Mouse (Mus musculus) cerebellum, adult 11-12 months (tissue): ENCODE measurements at regions not wholly inside any gene's neighbourhood (a gene's known extent, or its start where the extent isn't known, plus 50 kb on each side); places are given as distances from the start of the nearest gene placed in this dataset.

ENCODE experiments used
- DNase-seq: peaks from one replicate; pipeline ENCODE4 v3.0.0; 2022

DNA sequence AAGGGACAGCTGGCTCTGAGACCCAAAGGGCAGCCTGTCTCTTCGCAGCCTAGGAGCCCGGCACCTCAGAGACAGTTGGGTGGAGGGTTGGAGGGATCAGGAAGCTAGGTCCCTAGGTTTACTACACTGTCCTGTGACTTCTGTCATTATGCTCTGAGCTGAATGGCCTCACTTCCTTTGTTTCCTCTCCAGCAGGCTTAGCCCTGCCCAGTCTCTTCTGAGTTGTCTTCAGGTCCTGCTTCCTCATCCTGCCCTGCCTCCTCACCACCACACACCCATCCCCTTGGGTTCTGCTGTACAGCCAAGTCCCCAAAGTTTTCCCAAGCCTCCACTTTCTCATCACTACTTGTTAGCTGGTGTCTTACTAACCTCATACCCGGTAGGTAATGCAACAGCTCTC is 122.7 kb upstream of the Ccdc122 start:
- DNase-seq, result no peak

DNA sequence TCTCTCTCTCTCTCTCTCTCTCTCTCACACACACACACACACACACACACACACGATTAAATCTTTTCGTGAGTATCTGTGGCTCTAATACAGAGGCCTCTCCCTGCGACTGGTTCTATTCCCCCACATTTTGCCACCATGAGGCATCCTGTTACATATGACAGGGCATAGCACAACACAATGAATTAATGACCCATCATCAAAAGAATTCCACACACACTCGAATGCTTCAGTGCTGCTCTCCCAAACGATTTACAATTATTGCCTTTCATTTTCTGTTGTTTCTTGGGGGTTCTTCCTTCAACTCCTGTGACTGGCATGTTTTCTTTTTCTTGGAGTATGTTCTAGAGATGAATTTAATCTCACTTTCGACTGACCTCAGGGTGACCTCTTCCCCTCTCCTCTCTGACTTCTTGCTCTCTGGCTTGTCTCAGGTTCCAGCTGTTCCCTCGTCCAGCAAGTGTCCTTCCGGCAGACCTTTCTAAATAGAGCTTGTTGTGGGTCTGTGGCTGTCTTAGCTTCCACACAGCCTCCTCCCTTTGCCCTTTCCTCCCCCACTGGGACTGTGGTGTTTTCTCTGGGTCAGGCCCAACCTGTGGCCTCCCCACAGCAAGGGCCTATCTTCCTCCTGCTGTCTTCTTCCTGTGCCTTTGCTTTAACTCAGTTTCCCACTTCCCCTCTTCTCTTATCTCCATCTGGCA is 124.1 kb upstream of the Ccdc122 start:
- no peak for DNase-seq

DNA sequence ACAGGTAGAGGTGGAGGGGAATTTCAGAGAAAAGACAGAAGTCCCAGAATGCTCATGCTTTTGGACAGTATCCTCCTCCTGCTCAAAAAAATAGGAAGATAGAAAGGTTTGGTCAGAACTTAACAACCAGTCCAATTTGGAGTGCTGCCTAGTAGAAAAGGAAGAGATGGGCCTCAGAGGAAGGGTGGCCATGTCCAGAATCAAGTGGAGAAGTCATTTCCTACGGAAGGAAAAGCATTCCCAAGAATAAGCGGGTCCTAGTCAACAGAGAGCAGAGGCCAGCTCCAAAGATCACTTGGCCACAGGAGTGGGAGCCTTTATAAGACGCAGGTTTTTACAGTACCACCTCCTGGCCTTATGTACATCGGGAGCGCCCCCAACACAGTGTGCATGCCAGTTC is 125.3 kb upstream of the Ccdc122 start:
- no peak for DNase-seq

DNA sequence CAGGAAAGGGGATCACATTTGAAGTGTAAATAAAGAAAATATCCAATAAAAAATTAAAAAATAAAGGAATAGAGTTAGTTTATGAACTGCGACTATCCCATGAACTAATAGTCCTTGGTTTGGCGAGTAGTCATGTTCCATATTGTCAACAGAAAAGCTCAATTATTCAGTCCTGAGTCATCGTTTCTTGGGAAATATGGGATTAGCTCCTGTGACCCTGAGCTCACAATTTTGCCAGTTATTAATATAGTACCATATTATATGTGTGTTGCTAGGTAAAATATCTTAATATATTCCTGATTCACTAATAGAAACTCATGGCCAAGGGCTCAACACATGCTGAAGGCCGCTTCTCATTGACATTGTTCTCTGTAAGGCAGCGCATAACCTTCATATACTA is 126.4 kb upstream of the Ccdc122 start:
- DNase-seq, result no peak

DNA sequence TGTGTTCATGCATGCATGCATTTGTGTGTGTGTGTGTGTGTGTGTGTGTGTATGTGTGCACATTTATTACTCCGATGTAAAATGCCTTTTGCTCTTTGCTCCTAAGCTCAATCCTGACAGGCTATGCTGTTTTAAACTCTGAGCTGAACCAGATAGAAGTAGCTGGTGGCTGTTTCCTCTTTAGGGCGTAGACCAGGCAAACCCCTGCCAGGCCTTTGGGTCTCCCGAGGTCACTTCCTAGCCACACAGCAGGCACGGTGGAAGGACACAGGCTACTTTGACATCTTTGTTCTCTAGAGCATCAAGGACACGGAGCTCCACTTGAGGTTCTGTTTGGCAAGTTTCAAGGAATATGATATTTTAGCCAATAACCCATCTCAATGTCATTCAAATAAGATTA is 128.6 kb upstream of the Ccdc122 start:
- DNase-seq, result no peak

DNA sequence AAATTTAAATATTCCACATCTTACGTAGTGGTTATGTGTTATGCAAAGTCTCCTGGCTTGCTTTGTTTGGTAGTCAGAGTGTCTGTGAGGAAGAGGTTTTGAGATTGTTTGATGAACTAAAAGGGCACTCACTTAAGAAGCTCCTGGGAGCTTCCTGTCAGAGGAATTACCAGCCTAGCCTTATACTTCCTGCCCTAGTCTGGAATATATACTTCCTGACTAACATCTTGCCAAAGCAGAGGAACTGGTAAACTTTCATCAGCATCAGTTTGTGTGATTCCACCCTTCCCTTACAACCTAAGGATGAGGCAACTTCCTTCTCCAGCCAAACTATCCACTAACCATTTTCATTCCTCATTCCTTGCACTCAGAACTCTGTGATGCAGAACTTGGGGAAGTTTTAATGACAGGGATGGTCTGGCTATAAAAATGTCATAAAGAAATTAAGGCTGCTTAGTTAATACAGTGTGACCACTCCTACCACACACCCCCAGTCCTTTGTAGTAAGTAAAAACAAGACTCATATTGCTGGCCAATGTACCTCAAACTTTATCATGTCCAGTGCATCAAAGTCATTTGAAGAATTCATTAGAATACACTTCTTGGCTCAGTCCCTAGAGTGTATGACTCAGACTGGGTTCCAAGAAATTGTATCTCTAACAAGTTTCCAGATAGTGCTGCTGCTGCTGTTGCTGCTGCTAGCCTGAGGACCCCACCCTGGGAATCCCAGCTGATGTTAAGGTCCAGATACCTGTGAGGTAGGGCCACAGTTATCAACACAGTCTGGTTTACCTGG is 133.4 kb upstream of the Ccdc122 start:
- DNase-seq, result no peak

DNA sequence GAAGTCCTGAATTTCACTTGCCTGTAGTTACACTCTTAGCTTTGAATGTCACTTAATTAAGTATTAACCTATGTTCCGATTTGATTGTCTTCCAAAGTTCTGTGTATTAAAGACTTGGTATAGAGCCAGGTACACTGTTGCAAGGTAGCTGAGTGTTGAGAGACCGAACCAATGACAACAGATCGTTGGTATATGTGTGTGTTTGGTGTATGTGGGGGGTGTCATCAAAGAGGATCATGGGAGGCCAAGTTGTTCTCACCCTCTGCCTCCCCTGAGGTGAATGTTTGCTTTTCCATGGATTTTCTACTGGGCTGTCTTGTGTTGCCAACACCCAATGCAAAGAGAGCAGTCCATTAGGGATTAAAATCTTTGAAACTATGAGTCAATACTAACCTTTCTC is 135.1 kb upstream of the Ccdc122 start:
- no peak for DNase-seq

DNA sequence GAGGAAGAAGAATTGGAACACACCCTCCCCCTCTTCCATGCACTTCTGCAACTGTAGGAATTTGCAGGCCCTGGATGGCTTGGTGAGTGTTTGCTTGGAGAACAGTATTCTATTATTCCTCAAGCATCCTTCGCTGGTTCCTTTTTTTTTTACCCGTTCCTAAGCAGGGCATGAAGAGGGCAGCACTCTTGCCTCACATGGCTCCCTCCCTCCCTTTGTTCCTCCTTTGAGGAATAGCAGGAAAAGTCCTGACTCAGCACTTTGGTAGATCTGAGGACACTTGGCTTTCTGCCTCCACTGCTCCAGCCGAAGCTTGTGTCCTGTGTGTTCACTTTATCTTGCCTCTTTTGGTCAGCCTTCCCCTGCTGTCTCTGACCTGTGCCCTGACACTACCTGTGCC is 137.2 kb upstream of the Ccdc122 start:
- DNase-seq, result no peak

DNA sequence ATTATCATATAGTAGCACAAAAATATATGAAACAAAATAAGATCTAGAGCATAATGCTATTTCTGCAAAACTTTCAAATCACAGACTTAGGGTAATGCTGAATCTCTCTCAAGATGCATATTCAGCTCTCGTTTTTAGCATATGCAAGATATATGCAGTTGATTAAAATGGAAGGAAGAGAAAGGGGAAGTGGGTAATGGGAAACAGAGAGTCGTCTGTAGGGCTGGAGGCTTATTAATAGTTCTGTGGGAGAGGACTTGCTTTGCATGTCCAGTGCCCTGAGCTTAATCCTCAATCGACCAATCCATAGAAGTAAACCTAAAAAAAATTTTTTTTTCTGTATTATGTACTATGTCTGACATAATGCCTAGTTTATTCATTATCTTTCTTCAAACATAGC is 148.9 kb upstream of the Ccdc122 start:
- no peak for DNase-seq

DNA sequence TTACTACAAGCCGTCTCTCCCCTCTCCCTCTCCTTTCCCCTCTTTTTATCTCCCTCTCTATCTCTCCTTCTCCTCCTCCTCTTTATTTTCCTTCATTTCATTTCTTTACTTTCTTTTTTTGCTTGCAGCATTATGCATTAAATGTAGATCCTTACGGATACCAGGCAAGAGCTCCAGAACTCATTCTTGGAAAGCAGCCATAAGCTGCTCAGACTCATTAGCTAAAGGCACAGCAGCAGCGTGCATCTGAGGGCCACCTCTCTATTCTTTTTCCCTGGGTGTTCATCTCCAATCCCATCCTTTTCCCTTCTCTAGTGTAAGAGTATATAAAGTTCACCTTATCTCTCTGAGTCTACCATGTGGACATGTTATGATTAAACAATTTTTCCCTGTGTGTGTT is 149.4 kb upstream of the Ccdc122 start:
- no peak for DNase-seq

DNA sequence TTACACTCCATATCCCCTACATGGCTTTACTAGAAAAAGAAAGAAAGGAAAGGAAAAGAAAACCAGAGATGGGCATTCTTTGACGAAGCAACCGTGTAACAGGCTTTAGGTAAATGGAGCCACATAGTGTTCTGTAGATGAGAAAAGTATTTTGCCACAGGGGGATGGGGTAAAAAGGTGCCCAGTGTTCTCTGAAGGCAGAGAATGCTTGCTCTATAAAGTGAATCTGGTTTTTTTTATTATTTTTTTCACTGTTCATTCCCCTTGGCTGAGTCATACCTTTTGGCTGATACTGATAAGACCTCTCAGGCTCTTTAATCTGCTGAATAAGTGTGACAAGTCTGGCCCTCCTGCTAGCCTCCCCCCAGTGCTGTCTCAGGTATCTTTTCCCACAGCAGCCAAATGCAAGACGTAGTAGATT is 153.3 kb upstream of the Ccdc122 start:
- DNase-seq, result no peak

DNA sequence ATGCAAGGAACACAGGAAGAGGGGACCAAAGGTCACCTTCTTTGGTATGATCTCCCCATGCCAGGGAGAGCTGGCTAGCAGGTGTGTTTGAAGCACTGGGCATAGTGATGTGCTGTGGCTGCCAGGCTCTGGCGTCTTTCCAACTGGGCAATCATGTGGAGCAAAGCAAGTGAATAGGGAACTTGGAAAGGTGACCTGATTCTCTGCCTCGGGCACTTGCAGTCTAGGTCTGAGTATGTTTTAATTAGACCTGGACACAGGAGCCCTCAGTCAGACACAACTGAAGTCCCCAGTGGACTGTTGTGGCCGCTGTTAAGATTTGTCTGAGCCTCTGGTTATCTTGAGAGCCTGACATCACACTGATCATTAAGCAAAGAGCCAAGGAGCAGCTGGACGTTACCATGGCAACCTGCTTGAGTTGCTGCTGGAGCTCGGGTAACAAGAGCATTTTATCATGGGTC is 153.8 kb upstream of the Ccdc122 start:
- DNase-seq, result peak; percentile 55

DNA sequence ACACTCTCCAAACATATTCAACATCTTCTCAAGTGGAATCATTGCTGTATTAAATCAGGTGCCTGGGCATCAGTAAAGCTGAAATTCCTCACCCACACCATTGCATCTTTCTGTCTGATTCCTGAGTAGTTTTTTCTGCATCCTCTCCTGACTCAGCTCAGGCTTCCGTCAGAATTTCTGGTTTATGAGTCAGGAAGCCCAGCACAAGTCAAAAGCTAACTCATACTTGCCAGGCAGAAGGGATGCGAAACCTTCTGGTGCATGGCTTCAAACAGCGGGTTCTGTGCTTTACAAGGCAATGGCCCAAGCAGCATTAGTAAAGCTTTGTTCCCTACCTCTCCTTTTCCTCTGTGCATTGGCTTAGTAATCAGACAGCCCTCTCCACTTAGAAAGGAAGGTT is 155.7 kb upstream of the Ccdc122 start:
- DNase-seq, result no peak

DNA sequence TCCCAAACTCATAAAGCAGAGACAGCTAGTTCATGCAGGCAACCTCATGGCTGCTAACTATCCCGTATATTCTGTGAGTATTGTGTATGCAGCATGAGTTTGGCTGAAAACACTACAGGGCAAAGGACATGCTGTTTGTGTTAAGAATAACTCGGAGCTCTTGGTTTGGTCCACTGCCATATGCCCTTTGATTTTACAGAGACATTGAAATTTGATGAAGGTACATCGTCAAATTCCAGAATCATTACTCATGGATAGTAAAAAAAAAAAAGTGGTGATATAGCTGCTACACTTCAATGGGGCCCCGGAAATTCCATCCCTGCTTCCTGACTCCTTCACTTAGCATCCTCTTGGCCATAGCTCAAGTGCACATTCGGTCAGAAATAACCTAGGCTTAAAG is 159.3 kb upstream of the Ccdc122 start:
- DNase-seq, result no peak

DNA sequence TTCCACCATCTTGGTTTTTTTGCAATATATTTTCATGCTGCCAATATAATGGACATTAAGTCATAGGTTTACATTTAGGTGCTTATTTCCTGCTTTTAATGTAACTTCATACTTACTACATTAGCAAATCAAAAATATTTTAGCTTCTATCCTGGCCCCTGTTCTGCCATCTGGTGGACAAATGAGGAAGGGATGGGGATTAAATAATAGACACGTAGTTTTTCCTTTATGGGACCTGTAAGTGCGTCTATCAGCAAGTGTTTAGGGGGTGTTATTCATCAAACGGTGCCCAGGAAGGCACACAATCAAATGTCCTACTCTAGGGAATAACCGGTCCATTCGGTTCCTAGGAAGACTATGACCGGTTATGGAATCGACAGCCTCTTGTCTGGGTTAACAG is 160.6 kb upstream of the Ccdc122 start:
- peak; percentile 21 for DNase-seq

DNA sequence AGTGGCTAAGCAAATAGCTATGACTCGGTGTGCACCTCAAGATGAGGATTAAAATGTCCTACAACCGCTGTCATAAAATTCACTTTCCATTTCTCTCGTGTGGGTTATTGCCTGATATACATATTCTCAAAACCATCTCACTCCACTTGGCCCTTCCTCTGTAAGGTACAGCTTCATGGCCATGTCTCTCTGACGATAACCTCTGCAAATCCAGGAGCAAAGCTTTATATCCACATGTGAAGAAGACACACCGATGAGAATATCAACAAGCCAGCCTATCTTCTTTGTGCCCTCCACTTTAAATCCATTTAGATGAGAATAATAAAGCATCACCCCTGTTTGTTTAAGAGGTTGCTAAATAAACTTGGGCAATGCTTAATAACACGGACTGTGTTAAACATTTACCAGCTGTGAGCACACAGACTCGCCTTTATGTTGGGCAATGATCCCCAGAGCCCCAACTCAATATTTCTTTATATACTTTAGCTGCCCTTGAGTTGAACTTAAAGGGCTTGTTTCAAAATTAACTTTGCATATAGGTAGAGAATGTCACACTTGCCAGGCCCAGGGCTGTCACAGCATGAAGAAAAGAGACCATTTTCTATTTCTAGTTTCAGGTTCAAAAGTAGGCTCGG is 161.2 kb upstream of the Ccdc122 start:
- DNase-seq, result no peak

DNA sequence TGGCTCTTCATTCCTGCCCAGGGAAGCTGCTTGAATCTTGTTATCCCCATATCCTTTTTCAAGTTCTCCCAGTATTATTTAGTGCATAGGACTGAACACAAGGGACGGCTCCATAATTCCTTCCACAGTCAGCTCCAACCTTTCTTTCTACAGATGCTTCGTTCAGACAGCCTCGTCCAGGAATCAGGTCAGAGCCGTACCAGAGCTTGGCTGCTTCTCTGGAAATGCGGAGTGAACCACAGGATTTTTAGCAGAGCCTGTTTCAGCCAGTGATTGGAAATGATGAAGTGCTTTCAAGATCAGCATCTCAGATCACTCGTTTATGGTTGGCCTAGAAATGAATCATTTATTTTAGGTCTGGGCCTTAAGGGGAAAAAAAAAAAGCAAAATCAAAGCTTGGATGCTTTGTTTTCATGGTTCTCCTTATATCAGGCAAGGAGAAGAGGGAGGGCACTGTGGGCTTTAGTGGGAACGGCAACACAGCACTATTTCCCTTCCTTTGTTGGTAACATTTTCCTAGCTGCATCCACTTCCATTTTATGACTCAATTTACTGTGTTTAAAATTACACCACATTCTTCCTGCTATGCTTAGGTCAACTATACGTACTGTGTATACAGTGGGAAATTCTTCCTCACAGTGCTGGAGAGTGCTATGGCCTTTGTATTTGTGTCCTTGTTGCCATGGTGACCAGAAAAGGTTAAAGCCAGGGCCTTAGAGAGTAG is 161.9 kb upstream of the Ccdc122 start:
- DNase-seq, result no peak

DNA sequence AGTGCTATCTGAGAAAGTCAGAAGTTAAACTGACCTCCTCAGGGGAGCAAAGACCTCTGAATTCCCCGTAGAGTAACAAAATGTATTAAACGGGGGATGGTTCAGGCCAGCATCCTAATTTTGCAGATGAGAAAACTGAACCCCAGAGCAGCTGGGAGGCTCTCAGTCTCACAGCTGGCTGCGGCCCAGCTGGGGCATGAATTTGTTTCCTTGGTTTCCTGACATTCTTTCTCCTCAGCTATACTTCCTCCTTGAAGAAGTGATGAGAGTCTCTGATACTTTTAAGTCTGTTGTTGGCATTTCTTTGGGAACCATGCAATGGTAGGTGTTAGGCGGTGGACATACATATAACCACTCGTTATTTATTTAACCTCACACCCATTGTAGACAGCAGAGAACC is 162.9 kb upstream of the Ccdc122 start:
- DNase-seq, result no peak

DNA sequence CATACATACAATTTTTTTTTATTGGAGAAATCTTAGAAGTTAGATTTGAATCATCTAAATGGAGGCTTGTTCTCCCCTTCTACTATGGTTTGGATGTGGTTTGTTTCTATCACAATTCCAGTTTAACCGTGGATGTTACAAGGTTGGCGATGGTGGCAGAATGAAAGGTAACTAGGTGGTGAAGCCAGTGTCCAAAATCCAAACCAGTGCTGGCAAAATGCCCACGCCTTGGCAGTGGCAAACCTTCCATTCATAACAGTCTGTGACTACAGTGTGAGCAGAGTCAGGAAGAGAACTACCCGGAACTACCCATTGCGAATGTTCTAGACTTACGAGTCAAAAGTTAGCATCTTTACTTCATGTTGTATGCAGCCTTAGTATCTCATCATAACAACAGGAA is 163.6 kb upstream of the Ccdc122 start:
- DNase-seq, result no peak

DNA sequence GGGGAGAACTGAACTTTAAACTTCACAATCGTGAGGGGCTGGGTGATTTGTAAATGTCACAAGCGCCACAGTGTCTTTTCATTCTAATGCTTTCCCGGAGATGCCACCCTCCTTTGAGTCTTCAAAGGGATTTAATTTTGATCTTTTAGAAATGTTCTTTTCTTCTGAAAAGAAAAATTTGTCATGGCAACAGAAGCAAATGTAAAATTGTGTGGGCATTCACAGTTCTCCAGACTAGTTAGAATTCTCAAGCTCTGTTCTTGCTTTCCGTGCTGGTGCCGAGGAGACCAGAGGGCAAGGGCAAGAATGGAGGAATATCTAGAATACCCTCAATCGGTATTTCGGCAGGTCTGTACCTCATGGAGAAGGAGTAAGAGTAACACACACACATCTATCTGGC is 164.1 kb upstream of the Ccdc122 start:
- no peak for DNase-seq

DNA sequence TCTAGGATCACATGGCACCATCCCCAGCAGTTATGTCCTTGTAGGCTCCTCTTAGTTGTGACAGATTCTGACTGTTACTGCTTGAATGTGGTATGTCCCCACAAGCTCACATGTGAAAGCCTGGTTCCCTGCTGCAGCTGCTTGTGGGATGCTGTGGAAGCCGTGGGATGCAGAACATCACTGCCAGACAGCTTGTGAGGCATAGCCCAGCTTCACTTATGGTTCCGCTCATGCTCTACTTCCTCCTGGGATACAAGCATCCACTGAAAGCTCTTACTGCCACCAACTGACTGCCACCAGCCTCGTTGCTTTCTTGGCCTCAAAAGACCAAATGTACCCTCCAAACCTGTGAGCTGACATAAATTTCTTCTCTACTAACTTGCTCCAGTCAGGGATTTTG is 167.7 kb upstream of the Ccdc122 start:
- no peak for DNase-seq

DNA sequence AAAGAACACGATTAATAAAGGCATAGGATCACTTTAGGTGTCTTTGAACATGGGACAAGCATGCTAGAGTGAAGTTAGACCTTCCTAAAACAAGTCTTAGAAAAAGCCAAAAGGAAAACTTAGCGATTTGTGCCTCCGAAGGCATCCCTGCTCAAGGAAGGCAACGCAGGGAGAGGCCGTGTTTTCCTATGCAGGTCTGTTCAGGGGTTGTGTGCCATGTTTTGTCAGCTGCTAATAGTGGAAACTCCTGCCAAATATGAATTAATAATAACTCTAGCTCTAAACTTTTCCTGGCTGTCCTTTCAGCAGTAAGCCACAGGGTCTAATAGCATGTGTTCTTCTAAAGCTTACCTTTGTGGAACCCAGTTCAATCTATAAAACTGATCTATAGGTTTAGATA is 168.4 kb upstream of the Ccdc122 start:
- no peak for DNase-seq

DNA sequence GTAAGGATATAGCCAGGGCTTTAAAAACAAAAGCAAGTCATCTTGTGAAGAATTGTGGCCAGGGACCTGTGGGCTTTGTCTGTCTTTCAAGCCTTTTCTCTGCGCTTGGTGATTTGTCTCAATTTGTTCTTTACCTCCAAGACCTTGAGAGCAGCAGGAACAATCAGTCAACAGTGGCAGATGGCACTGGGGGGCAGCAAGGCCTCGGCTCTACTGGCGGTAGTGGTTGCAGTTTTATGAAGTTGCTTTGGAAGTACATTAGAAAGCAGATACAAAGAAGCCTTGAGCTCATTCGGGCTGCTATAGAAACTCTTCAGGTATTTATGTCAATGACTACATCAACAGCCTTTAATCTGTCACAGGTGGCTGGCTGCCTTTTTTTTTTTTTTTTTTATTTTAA is 171.9 kb upstream of the Ccdc122 start:
- no peak for DNase-seq
